In the genomic region with DNA sequence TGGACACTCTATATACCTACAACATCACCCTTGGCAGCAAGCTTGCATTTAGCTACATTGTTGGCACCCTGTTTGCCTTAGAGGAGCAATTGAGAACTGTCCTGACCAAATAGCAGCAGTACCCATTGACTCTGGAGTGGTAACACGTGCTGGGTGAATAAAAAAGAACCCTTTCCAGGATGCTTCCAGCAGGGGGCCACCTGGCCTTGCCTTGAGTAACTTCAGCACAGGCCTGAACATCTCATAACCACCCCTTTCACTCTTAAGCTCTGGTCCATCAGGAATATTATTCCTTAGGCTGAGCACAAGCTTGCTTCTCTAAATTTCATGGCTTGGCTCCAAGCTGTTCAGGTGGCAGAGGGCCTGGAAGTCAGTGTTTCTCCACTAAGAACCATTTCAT, we compare ENCODE assay signal across 8 mouse cellular contexts. TPM values are rescaled to one million over a fixed set of nuclear protein-coding genes. Genes with fewer than 3 reads are reported as not detected.
A peak's percentile ranks its signal among the peaks of the same experiment; 100 is the strongest.
DNase-seq lines count a peak whose midpoint lies in the region; ATAC-seq and TF ChIP-seq lines count a peak whose summit lies in the region.

No protein-coding gene starts in this region.

- 0 out of 2 replicates have a peak, but pooled peaks have one; percentile 56 for ATAC-seq in embryonic facial prominence, embryonic 12.5 days (ENCODE audit: insufficient number of reproducible peaks, insufficient read depth, low FRiP score, low TSS enrichment)
- ATAC-seq in erythroblast, adult 5-6 weeks (replicated peaks; ENCODE audit: low FRiP score, poor library complexity, severe bottlenecking) = no peak

- peak; percentile 43 to 86 for TF ChIP-seq CTCF in CH12.LX (conservative IDR thresholded peaks at IDR 0.05 in 1 of 2, IDR thresholded peaks at IDR 0.05 in 1 of 2; ENCODE audit: low read depth in 2 of 2, low read length in 2 of 2)

- no peaks in the 10 kb centered on the region for H3K27me3 ChIP-seq in CH12.LX (replicated peaks)
- no peaks in the 10 kb centered on the region for H3K27me3 ChIP-seq in embryonic facial prominence, embryonic 12.5 days
- H3K27me3 ChIP-seq in hindbrain, embryonic 10.5 days (ENCODE audit: insufficient read depth, poor library complexity, severe bottlenecking) = no peaks in the 10 kb centered on the region

- no peak overlapping the region for H3K9ac ChIP-seq in CH12.LX (ENCODE audit: insufficient read depth, low read depth)
- no peak overlapping the region for H3K9ac ChIP-seq in embryonic facial prominence, embryonic 12.5 days

- no peak overlapping the region for H3K4me3 ChIP-seq in CH12.LX (replicated peaks in 1 of 3; ENCODE audit: low read depth in 2 of 3, low read length in 2 of 3, poor library complexity in 1 of 3)
- no peak overlapping the region for H3K4me3 ChIP-seq in embryonic facial prominence, embryonic 12.5 days
- H3K4me3 ChIP-seq in hindbrain, embryonic 10.5 days = no peak overlapping the region

- WGBS in embryonic facial prominence, embryonic 12.5 days = 21% methylated on average over 1 of the region's 1 CpGs
- WGBS in hindbrain, embryonic 10.5 days = 22% methylated on average over 1 of the region's 1 CpGs

- in situ Hi-C loops in CH12.LX (cut with MboI; ENCODE audit: low pct_ligation_motif_present, low pct_unique_long_range_greater_than_20kb, low sequenced_read_pairs) = loop anchor here (25.0 kb wide), 1 partner anchor 359 kb away; no protein-coding TSS in a partner anchor

- no peak for TF ChIP-seq POLR2A in CH12.LX (IDR thresholded peaks at IDR 0.05; ENCODE audit: low read depth, low read length)

- TF ChIP-seq EP300 in CH12.LX (IDR thresholded peaks at IDR 0.05; ENCODE audit: low read length) = no peak

- H3K27ac ChIP-seq in CH12.LX (ENCODE audit: insufficient read depth, low read depth) = no peak overlapping the region
- H3K27ac ChIP-seq in embryonic facial prominence, embryonic 12.5 days = no peak overlapping the region
- H3K27ac ChIP-seq in hindbrain, embryonic 10.5 days = no peak overlapping the region

- dilution Hi-C loops in CH12.LX (cut with MboI; ENCODE audit: extremely low pct_ligation_motif_present, extremely low pct_unique_long_range_greater_than_20kb, low sequenced_read_pairs) = no loop called here

- DNase-seq in CH12.LX (ENCODE audit: extremely low read depth) = peak; percentile 72
- peak; percentile 53 for DNase-seq in adrenal gland, adult 2 months
- peak; percentile 28 for DNase-seq in hindbrain, embryonic 10.5 days (ENCODE audit: low spot score)
- DNase-seq in layer of hippocampus, adult 8-10 months (ENCODE audit: low spot score in 2 of 2) = peak; percentile 54 to 74
- peak; percentile 63 for DNase-seq in lung, postnatal 10 days
- peak; percentile 52 for DNase-seq in retina, postnatal 1 day

- H3K36me3 ChIP-seq in CH12.LX (replicated peaks in 1 of 2; ENCODE audit: control insufficient read depth in 1 of 2, insufficient read depth in 1 of 2, low read length in 1 of 2) = no peaks in the 10 kb centered on the region
- peaks cover 8% of the 10 kb centered on the region; the same call in 1 of the 2 replicates for H3K36me3 ChIP-seq in embryonic facial prominence, embryonic 12.5 days
- H3K36me3 ChIP-seq in hindbrain, embryonic 10.5 days = peaks cover 28% of the 10 kb centered on the region

- no peaks in the 10 kb centered on the region for H3K4me1 ChIP-seq in CH12.LX (ENCODE audit: control insufficient read depth in 1 of 2, insufficient read depth in 2 of 2)
- H3K4me1 ChIP-seq in embryonic facial prominence, embryonic 12.5 days = no peaks in the 10 kb centered on the region
- no peaks in the 10 kb centered on the region for H3K4me1 ChIP-seq in hindbrain, embryonic 10.5 days (replicated peaks)

- peak; percentile 90 for TF ChIP-seq RAD21 in CH12.LX (IDR thresholded peaks at IDR 0.05; ENCODE audit: low read depth, low read length)

- no peak overlapping the region for H3K4me2 ChIP-seq in CH12.LX (ENCODE audit: insufficient read depth, low read depth, poor library complexity, severe bottlenecking)
- no peak overlapping the region for H3K4me2 ChIP-seq in embryonic facial prominence, embryonic 12.5 days (replicated peaks)

- no peaks in the 10 kb centered on the region for H3K9me3 ChIP-seq in CH12.LX (replicated peaks; ENCODE audit: low read length)
- no peaks in the 10 kb centered on the region for H3K9me3 ChIP-seq in embryonic facial prominence, embryonic 12.5 days
- H3K9me3 ChIP-seq in hindbrain, embryonic 10.5 days = no peaks in the 10 kb centered on the region

- no peaks in the 10 kb centered on the region for H3K79me2 ChIP-seq in CH12.LX (replicated peaks; ENCODE audit: control insufficient read depth, extremely low read depth, insufficient read depth, poor library complexity, severe bottlenecking)

TF ChIP-seq in CH12.LX, 34 proteins besides CTCF, POLR2A, EP300 and RAD21:
- TF ChIP-seq MYC (IDR thresholded peaks at IDR 0.05; ENCODE audit: low read depth, low read length) (peak; percentile 96), KAT2A (IDR thresholded peaks at IDR 0.05; ENCODE audit: insufficient replicate concordance, low read length) (no peak), BHLHE40 (IDR thresholded peaks at IDR 0.05; ENCODE audit: low read depth, low read length) (peak; percentile 87), ZC3H11A (IDR thresholded peaks at IDR 0.05; ENCODE audit: low read depth, low read length) (peak; percentile 71), MAFK (IDR thresholded peaks at IDR 0.05; ENCODE audit: insufficient replicate concordance, low read length) (no peak), MAX (IDR thresholded peaks at IDR 0.05; ENCODE audit: low read length) (peak; percentile 87), RCOR1 (conservative IDR thresholded peaks at IDR 0.05; ENCODE audit: low read depth, low read length) (no peak), ETS1 (conservative IDR thresholded peaks at IDR 0.05; ENCODE audit: low read depth, low read length) (no peak), ZNF384 (IDR thresholded peaks at IDR 0.05; ENCODE audit: low read depth, low read length) (no peak), SMC3 (IDR thresholded peaks at IDR 0.05; ENCODE audit: low read depth, low read length) (peak; percentile 91)

RNA-seq across cellular contexts. Expression of a gene that starts 30.5 kb away (rescaled TPM):
- total RNA-seq in CH12.LX (2012; rRNA removed) = 2.8 and 3.3 TPM in 2 replicates
- 2.7 and 3.0 TPM in 2 replicates for total RNA-seq in CH12.LX (2014; rRNA removed)
- polyA plus RNA-seq in CH12.LX (2012; ENCODE audit: insufficient read length, low read depth) = 1.1 and 1.4 TPM in 2 replicates
- 10 to 100 TPM; 18.7 to 22.4 TPM for total RNA-seq in adrenal gland, adult 2 months (2021)
- 3.0 and 7.0 TPM in 2 replicates for polyA plus RNA-seq in adrenal gland, adult 2 months (2012; rRNA removed)
- 38.6 and 43.5 TPM in 2 replicates for polyA plus RNA-seq in embryonic facial prominence, embryonic 12.5 days (2016; fragmentation: Nextera tagmentation; extraction: Ambion mirVana)
- 28.5 and 29.0 TPM in 2 replicates for polyA plus RNA-seq in hindbrain, embryonic 10.5 days (2016; fragmentation: Nextera tagmentation; extraction: Ambion mirVana)
- 10 to 100 TPM; 17.9 to 33.1 (median 26.4) TPM for total RNA-seq in layer of hippocampus, adult 8-10 months (2022)
- 3.7 TPM in 1 of 2 replicates, not detected in the other for total RNA-seq in erythroblast, adult 5-6 weeks (2015; ENCODE audit: low replicate concordance)
- 1.3 and 2.5 TPM in 2 replicates for total RNA-seq in erythroblast, adult 5-6 weeks (2017; ENCODE audit: low replicate concordance)

RNA-seq across cellular contexts. Expression of a gene that starts 39.8 kb away (rescaled TPM):
- total RNA-seq in CH12.LX (2012; rRNA removed) (37.4 and 40.3 TPM in 2 replicates), CH12.LX (2014; rRNA removed) (29.6 and 30.6 TPM in 2 replicates)
- 31.7 and 33.8 TPM in 2 replicates for polyA plus RNA-seq in CH12.LX (2012; ENCODE audit: insufficient read length, low read depth)
- 10 to 100 TPM; 55.0 to 91.5 TPM for total RNA-seq in adrenal gland, adult 2 months (2021)
- polyA plus RNA-seq in adrenal gland, adult 2 months (2012; rRNA removed) = 34.0 and 36.4 TPM in 2 replicates
- polyA plus RNA-seq in embryonic facial prominence, embryonic 12.5 days (2016; fragmentation: Nextera tagmentation; extraction: Ambion mirVana) = 9.4 and 10.5 TPM in 2 replicates
- 4.3 and 5.8 TPM in 2 replicates for polyA plus RNA-seq in hindbrain, embryonic 10.5 days (2016; fragmentation: Nextera tagmentation; extraction: Ambion mirVana)
- 10 to 100 TPM; 44.2 to 47.8 (median 45.5) TPM for total RNA-seq in layer of hippocampus, adult 8-10 months (2022)
- 2.5 and 4.6 TPM in 2 replicates for total RNA-seq in erythroblast, adult 5-6 weeks (2015; ENCODE audit: low replicate concordance)
- total RNA-seq in erythroblast, adult 5-6 weeks (2017; ENCODE audit: low replicate concordance) = 3.6 TPM in 1 of 2 replicates, not detected in the other

Comparison
In these comparisons a context has a peak if more than half of its experiments do, and no peak if none do; other contexts are left out.
1. RNA of a gene that starts 30.5 kb away (total RNA-seq): 17.9 to 33.1 TPM in layer of hippocampus, adult 8-10 months and 18.7 to 22.4 TPM in adrenal gland, adult 2 months; 1.3 to 3.7 TPM in erythroblast, adult 5-6 weeks and 2.7 to 3.3 TPM in CH12.LX; every median in the first group is over 4 times any median in the second.
2. RNA of a gene that starts 39.8 kb away (total RNA-seq): 55.0 to 91.5 TPM in adrenal gland, adult 2 months, 44.2 to 47.8 TPM in layer of hippocampus, adult 8-10 months and 29.6 to 40.3 TPM in CH12.LX; 2.5 to 4.6 TPM in erythroblast, adult 5-6 weeks; every median in the first group is over 4 times any median in the second.
3. Peak in every context shown above with its lines, with median percentiles within 50 percentile points of each other: DNase-seq.